Mouse (Mus musculus): ENCODE measurements around the gene Gm1113.

Gene Gm1113

GRCm38 (mm10) chr9:35474104-35474724 is 43.9 kb downstream of the Gm1113 start:
- DNase-seq, result no peak

GRCm38 (mm10) chr9:35468913-35469312 is 49.2 kb downstream of the Gm1113 start:
- no peak for DNase-seq

GRCm38 (mm10) chr9:35467264-35467817 is 50.7 kb downstream of the Gm1113 start:
- DNase-seq, result no peak

GRCm38 (mm10) chr9:35459594-35459993 is 58.5 kb downstream of the Gm1113 start:
- no peak for DNase-seq
